22 mouse cellular contexts compared by ENCODE assay signal in genomic region chr3:84978676-84979075, GRCm38 (mm10).
"Had no signal": no experiment of that assay in that cellular context is flagged by ENCODE, and none has a peak within 500 bp of the region (broad histone marks: within the 10 kb centered on the region; RNA-seq: fewer than 3 reads in every experiment).

No protein-coding gene starts in this region.

- H3K9ac ChIP-seq: heart, embryonic 13.5 days; heart, embryonic 15.5 days; hindbrain, embryonic 13.5 days; hindbrain, embryonic 15.5 days; kidney, embryonic 15.5 days; limb, embryonic 13.5 days; limb, embryonic 15.5 days; liver, embryonic 12.5 days; liver, embryonic 14.5 days had no signal

- H3K27ac ChIP-seq: heart, embryonic 13.5 days; heart, embryonic 15.5 days; hindbrain, embryonic 13.5 days; hindbrain, embryonic 15.5 days; hindbrain, postnatal 0 days; kidney, embryonic 15.5 days; kidney, postnatal 0 days; limb, embryonic 13.5 days; limb, embryonic 15.5 days; liver, embryonic 12.5 days; liver, embryonic 14.5 days had no signal

- H3K4me3 ChIP-seq: heart, embryonic 13.5 days; heart, embryonic 15.5 days; hindbrain, embryonic 13.5 days; hindbrain, embryonic 15.5 days; kidney, embryonic 15.5 days; limb, embryonic 13.5 days; limb, embryonic 15.5 days; liver, embryonic 12.5 days had no signal

- DNase-seq: gastrocnemius, postnatal 14 days; gastrocnemius, postnatal 36 days; heart, adult 18-20 months; heart, postnatal 14 days; heart, postnatal 36 days; kidney, adult 11 months; kidney, adult 2 months; kidney, adult 9 months; kidney, postnatal 14 days; kidney, postnatal 36 days; left cerebral cortex, postnatal 4 days had no signal

- H3K4me1 ChIP-seq: heart, embryonic 13.5 days; heart, embryonic 15.5 days; hindbrain, embryonic 13.5 days; hindbrain, embryonic 15.5 days; kidney, embryonic 15.5 days; limb, embryonic 13.5 days; limb, embryonic 15.5 days; liver, embryonic 12.5 days had no signal

- H3K27me3 ChIP-seq: heart, embryonic 13.5 days; heart, embryonic 15.5 days; hindbrain, embryonic 13.5 days; hindbrain, embryonic 15.5 days; kidney, embryonic 15.5 days; limb, embryonic 13.5 days; limb, embryonic 15.5 days; liver, embryonic 12.5 days had no signal
